ENCODE assay signal across 30 mouse cellular contexts in genomic region chr11:104585495-104585894, GRCm38 (mm10). TPM values are rescaled to one million over a fixed set of nuclear protein-coding genes. Genes with fewer than 3 reads are reported as not detected.
A peak's percentile ranks its signal among the peaks of the same experiment; 100 is the strongest.
DNase-seq lines count a peak whose midpoint lies in the region; ATAC-seq and TF ChIP-seq lines count a peak whose summit lies in the region.
"Had no signal": no experiment of that assay in that cellular context is flagged by ENCODE, and none has a peak within 500 bp of the region (broad histone marks: within the 10 kb centered on the region; RNA-seq: fewer than 3 reads in every experiment).

No protein-coding gene starts in this region.

- ATAC-seq in midbrain, embryonic 11.5 days (ENCODE audit: low FRiP score), result no peak
- no peak for ATAC-seq in hindbrain, embryonic 13.5 days (ENCODE audit: low FRiP score)
- ATAC-seq: forebrain, embryonic 14.5 days; inflammation-experienced regulatory T-cells, adult 6 months; midbrain, embryonic 15.5 days had no signal

- no peaks in the 10 kb centered on the region for H3K9me3 ChIP-seq in ES-Bruce4 (replicated peaks; ENCODE audit: control insufficient read depth, insufficient read depth, low read length, poor library complexity, severe bottlenecking)
- H3K9me3 ChIP-seq in midbrain, embryonic 11.5 days (ENCODE audit: control insufficient read depth, low read length), result no peaks in the 10 kb centered on the region
- 0 out of 2 replicates have a peak, but pooled peaks cover 5% of the 10 kb centered on the region for H3K9me3 ChIP-seq in hindbrain, embryonic 13.5 days
- H3K9me3 ChIP-seq: embryonic facial prominence, embryonic 15.5 days; heart, embryonic 12.5 days; kidney, embryonic 15.5 days; liver, embryonic 13.5 days had no signal

- no peak overlapping the region for H3K27ac ChIP-seq in testis, adult 2 months (ENCODE audit: control insufficient read depth, insufficient read depth, low read depth, low read length)
- H3K27ac ChIP-seq in ES-Bruce4 (ENCODE audit: insufficient read depth, low read length), result no peak overlapping the region
- H3K27ac ChIP-seq in midbrain, embryonic 11.5 days (ENCODE audit: low read depth, low read length), result no peak overlapping the region
- H3K27ac ChIP-seq in hindbrain, embryonic 13.5 days, result no peak overlapping the region
- H3K27ac ChIP-seq: embryonic facial prominence, embryonic 10.5 days; embryonic facial prominence, embryonic 15.5 days; heart, adult 2 months; hindbrain, embryonic 14.5 days; kidney, embryonic 15.5 days; layer of hippocampus, adult 2 months; left cerebral cortex, adult 2 months; limb, embryonic 13.5 days; liver, embryonic 13.5 days; midbrain, embryonic 15.5 days had no signal

- no peaks in the 10 kb centered on the region; the same call in none of the 2 replicates for H3K4me1 ChIP-seq in testis, adult 2 months (ENCODE audit: control insufficient read depth, insufficient read depth, low read length)
- peaks cover 2% of the 10 kb centered on the region for H3K4me1 ChIP-seq in ES-Bruce4 (ENCODE audit: control insufficient read depth, insufficient read depth, low read length)
- no peaks in the 10 kb centered on the region for H3K4me1 ChIP-seq in midbrain, embryonic 11.5 days (ENCODE audit: control insufficient read depth, insufficient read depth, low read length)
- H3K4me1 ChIP-seq in hindbrain, embryonic 13.5 days (replicated peaks), result no peaks in the 10 kb centered on the region

- H3K4me3 ChIP-seq in testis, adult 2 months (ENCODE audit: control insufficient read depth, low read depth, low read length), result no peak overlapping the region
- no peak overlapping the region for H3K4me3 ChIP-seq in ES-Bruce4 (ENCODE audit: low read depth, low read length)
- H3K4me3 ChIP-seq in midbrain, embryonic 11.5 days (ENCODE audit: low read depth, low read length), result no peak overlapping the region
- no peak overlapping the region for H3K4me3 ChIP-seq in hindbrain, embryonic 13.5 days
- H3K4me3 ChIP-seq: embryonic facial prominence, embryonic 10.5 days; embryonic facial prominence, embryonic 15.5 days; heart, adult 2 months; heart, embryonic 12.5 days; kidney, embryonic 15.5 days; layer of hippocampus, adult 2 months; left cerebral cortex, adult 2 months; limb, embryonic 13.5 days; liver, embryonic 13.5 days; midbrain, embryonic 15.5 days had no signal

- no peaks in the 10 kb centered on the region for H3K36me3 ChIP-seq in testis, adult 2 months (ENCODE audit: control insufficient read depth, insufficient read depth, low read length)
- no peaks in the 10 kb centered on the region for H3K36me3 ChIP-seq in ES-Bruce4 (ENCODE audit: control insufficient read depth, insufficient read depth, low read length, poor library complexity, severe bottlenecking)
- H3K36me3 ChIP-seq in midbrain, embryonic 11.5 days (ENCODE audit: control insufficient read depth, insufficient read depth, low read length), result no peaks in the 10 kb centered on the region
- H3K36me3 ChIP-seq in hindbrain, embryonic 13.5 days, result no peaks in the 10 kb centered on the region
- H3K36me3 ChIP-seq: embryonic facial prominence, embryonic 10.5 days; embryonic facial prominence, embryonic 15.5 days; kidney, embryonic 15.5 days; limb, embryonic 13.5 days; liver, embryonic 13.5 days; midbrain, embryonic 15.5 days had no signal

- TF ChIP-seq CTCF in testis, adult 2 months (IDR thresholded peaks at IDR 0.05; ENCODE audit: control insufficient read depth, insufficient read depth, insufficient replicate concordance, low read depth, low read length), result peak; percentile 2; the same call in 1 of the 2 replicates
- peak; percentile 53 for TF ChIP-seq CTCF in ES-Bruce4 (IDR thresholded peaks at IDR 0.05; ENCODE audit: low read depth, low read length)

- H3K9ac ChIP-seq in ES-Bruce4 (ENCODE audit: low read depth, poor library complexity, severe bottlenecking), result no peak overlapping the region
- H3K9ac ChIP-seq in midbrain, embryonic 11.5 days (ENCODE audit: low read length), result no peak overlapping the region
- H3K9ac ChIP-seq in hindbrain, embryonic 13.5 days, result no peak overlapping the region
- H3K9ac ChIP-seq: embryonic facial prominence, embryonic 15.5 days; heart, embryonic 12.5 days; hindbrain, embryonic 14.5 days; kidney, embryonic 15.5 days; limb, embryonic 13.5 days; liver, embryonic 13.5 days; lung, embryonic 14.5 days; midbrain, embryonic 15.5 days had no signal

- no peak for DNase-seq in testis, postnatal 10 days (ENCODE audit: low spot score)
- DNase-seq in R1 (ENCODE audit: low read depth, low spot score), result peak; percentile 81
- DNase-seq in layer of hippocampus, adult 11-12 months (ENCODE audit: low spot score), result no peak
- DNase-seq in midbrain, embryonic 11.5 days (ENCODE audit: low spot score, missing footprints), result no peak
- DNase-seq: adrenal gland, adult 8-10 months; cerebellum, adult 2 months; cerebellum, postnatal 25 days; gastrocnemius, postnatal 25 days; heart, adult 2 months; heart, postnatal 4 days; kidney, adult 11 months; kidney, postnatal 25 days; liver, embryonic 13.5 days; lung, embryonic 14.5 days; lung, postnatal 14 days; spleen, adult 18-20 months had no signal

- no peak for TF ChIP-seq POLR2A in testis, adult 2 months (IDR thresholded peaks at IDR 0.05; ENCODE audit: control insufficient read depth, low read depth, low read length)
- TF ChIP-seq POLR2A in ES-Bruce4 (IDR thresholded peaks at IDR 0.05; ENCODE audit: insufficient read depth, low read length), result no peak

- no peak overlapping the region for H3K4me2 ChIP-seq in midbrain, embryonic 11.5 days
- no peak overlapping the region for H3K4me2 ChIP-seq in hindbrain, embryonic 13.5 days
- H3K4me2 ChIP-seq: embryonic facial prominence, embryonic 15.5 days; heart, embryonic 12.5 days; hindbrain, embryonic 14.5 days; kidney, embryonic 15.5 days; limb, embryonic 13.5 days; liver, embryonic 13.5 days; lung, embryonic 14.5 days; midbrain, embryonic 15.5 days had no signal

- TF ChIP-seq EP300 in ES-Bruce4 (IDR thresholded peaks at IDR 0.05; ENCODE audit: insufficient read depth, low read depth, low read length), result no peak

- H3K27me3 ChIP-seq in testis, adult 2 months (ENCODE audit: control insufficient read depth, insufficient read depth, low read length), result no peaks in the 10 kb centered on the region
- H3K27me3 ChIP-seq in ES-Bruce4 (ENCODE audit: control insufficient read depth, insufficient read depth, low read length, poor library complexity, severe bottlenecking), result no peaks in the 10 kb centered on the region
- no peaks in the 10 kb centered on the region for H3K27me3 ChIP-seq in midbrain, embryonic 11.5 days (ENCODE audit: control insufficient read depth, insufficient read depth, low read length)
- H3K27me3 ChIP-seq in hindbrain, embryonic 13.5 days, result no peaks in the 10 kb centered on the region
- H3K27me3 ChIP-seq: embryonic facial prominence, embryonic 15.5 days; heart, embryonic 12.5 days; kidney, embryonic 15.5 days; limb, embryonic 13.5 days; midbrain, embryonic 15.5 days had no signal

- WGBS in midbrain, embryonic 11.5 days, result 79% methylated on average over 5 of the region's 5 CpGs
- 83% methylated on average over 5 of the region's 5 CpGs for WGBS in hindbrain, embryonic 13.5 days

RNA-seq across cellular contexts. Expression of gene Itgb3, which starts 22.3 kb away (rescaled TPM):
- polyA plus RNA-seq in testis, adult 2 months (2012; rRNA removed), result 1.3 and 1.4 TPM in 2 replicates
- polyA plus RNA-seq in ES-Bruce4 (2011; ENCODE audit: insufficient read depth, insufficient read length, low read depth, missing spikeins), result 5.1 and 5.8 TPM in 2 replicates
- polyA plus RNA-seq in midbrain, embryonic 11.5 days (2014; fragmentation: Nextera tagmentation; extraction: Ambion mirVana), result 1.5 and 1.7 TPM in 2 replicates
- polyA plus RNA-seq in hindbrain, embryonic 13.5 days (2015; fragmentation: Nextera tagmentation; extraction: Ambion mirVana), result 1.9 TPM in 2 replicates

RNA-seq across cellular contexts. Expression of gene Myl4, which starts 35.0 kb away (rescaled TPM):
- polyA plus RNA-seq in testis, adult 2 months (2012; rRNA removed), result 57.4 and 63.7 TPM in 2 replicates
- polyA plus RNA-seq in ES-Bruce4 (2011; ENCODE audit: insufficient read depth, insufficient read length, low read depth, missing spikeins), result 3.8 and 4.3 TPM in 2 replicates
- 1.1 and 1.7 TPM in 2 replicates for polyA plus RNA-seq in midbrain, embryonic 11.5 days (2014; fragmentation: Nextera tagmentation; extraction: Ambion mirVana)
- 5.3 and 6.7 TPM in 2 replicates for polyA plus RNA-seq in hindbrain, embryonic 13.5 days (2015; fragmentation: Nextera tagmentation; extraction: Ambion mirVana)

RNA-seq across cellular contexts. Expression of gene Cdc27, which starts 35.1 kb away (rescaled TPM):
- polyA plus RNA-seq in testis, adult 2 months (2012; rRNA removed), result 24.9 and 29.5 TPM in 2 replicates
- 92.9 and 95.2 TPM in 2 replicates for polyA plus RNA-seq in ES-Bruce4 (2011; ENCODE audit: insufficient read depth, insufficient read length, low read depth, missing spikeins)
- 59.0 and 65.9 TPM in 2 replicates for polyA plus RNA-seq in midbrain, embryonic 11.5 days (2014; fragmentation: Nextera tagmentation; extraction: Ambion mirVana)
- polyA plus RNA-seq in hindbrain, embryonic 13.5 days (2015; fragmentation: Nextera tagmentation; extraction: Ambion mirVana), result 38.7 and 39.6 TPM in 2 replicates
